Mouse (Mus musculus) CH12F3 (cell line): ENCODE results near the gene Tspan31.

Experiments used
- in situ Hi-C: fragments of 300-500 bp; cut with MboI; formaldehyde crosslinking; loops from 2 replicates; pipeline ENCODE4 v1.14.3; 2020; ENCODE audit warnings: low sequenced_read_pairs

Tspan31 gene

GRCm38 (mm10) chr10:127070190-127071121, at the start of gene Tspan31:
Gene Tspan31, minus strand, starts transcription at chr10:127070264.
- in situ Hi-C loops = no loop called here

- in situ Hi-C loops = no loop called here
These were observed 49.2 kb upstream of the Tspan31 start for GRCm38 (mm10) chr10:127119229-127119628.

GRCm38 (mm10) chr10:127118470-127118869, 48.4 kb upstream of the Tspan31 start:
- in situ Hi-C loops = no loop called here

GRCm38 (mm10) chr10:127115068-127115467, 45.0 kb upstream of the Tspan31 start:
- in situ Hi-C loops = no loop called here

- in situ Hi-C loops = no loop called here
These were observed 44.3 kb upstream of the Tspan31 start for GRCm38 (mm10) chr10:127114408-127114807.

GRCm38 (mm10) chr10:127111001-127111887, 41.2 kb upstream of the Tspan31 start:
- in situ Hi-C loops = no loop called here

- in situ Hi-C loops = no loop called here
These were observed 38.2 kb upstream of the Tspan31 start for GRCm38 (mm10) chr10:127108262-127108583.

GRCm38 (mm10) chr10:127107563-127108261, 37.6 kb upstream of the Tspan31 start:
- in situ Hi-C loops = no loop called here

GRCm38 (mm10) chr10:127103631-127104030, 33.6 kb upstream of the Tspan31 start:
- in situ Hi-C loops = no loop called here

- in situ Hi-C loops = no loop called here
These were observed 31.1 kb upstream of the Tspan31 start for GRCm38 (mm10) chr10:127101151-127101550.

- in situ Hi-C loops = no loop called here
These were observed 30.4 kb upstream of the Tspan31 start for GRCm38 (mm10) chr10:127100414-127100813.

GRCm38 (mm10) chr10:127099868-127100267, 29.8 kb upstream of the Tspan31 start:
- in situ Hi-C loops = no loop called here

- in situ Hi-C loops = no loop called here
These were observed 29.1 kb upstream of the Tspan31 start for GRCm38 (mm10) chr10:127099191-127099590.

GRCm38 (mm10) chr10:127098514-127098913, 28.4 kb upstream of the Tspan31 start:
- in situ Hi-C loops = no loop called here

GRCm38 (mm10) chr10:127094382-127094802, 24.3 kb upstream of the Tspan31 start:
- in situ Hi-C loops = no loop called here

- in situ Hi-C loops = no loop called here
These were observed 22.7 kb upstream of the Tspan31 start for GRCm38 (mm10) chr10:127092742-127093141.

GRCm38 (mm10) chr10:127091507-127092396, 21.7 kb upstream of the Tspan31 start:
- in situ Hi-C loops = no loop called here

- in situ Hi-C loops = no loop called here
These were observed 20.7 kb upstream of the Tspan31 start for GRCm38 (mm10) chr10:127090560-127091411.

GRCm38 (mm10) chr10:127085633-127086032, 15.6 kb upstream of the Tspan31 start:
- in situ Hi-C loops = no loop called here
